Mouse (Mus musculus): ENCODE measurements at regions not wholly inside any gene's neighbourhood (a gene's known extent, or its start where the extent isn't known, plus 50 kb on each side); places are given as distances from the start of the nearest gene placed in this dataset.

- H3K9ac ChIP-seq: no peak overlapping the region
- H3K4me3 ChIP-seq: no peak overlapping the region
- 58% methylated on average over 5 of the region's 5 CpGs for WGBS
- ATAC-seq (ENCODE audit: insufficient number of reproducible peaks, insufficient read depth, low FRiP score, low TSS enrichment, low read depth): no peak
- H3K4me1 ChIP-seq: peaks cover 31% of the 10 kb centered on the region
- H3K27ac ChIP-seq: no peak overlapping the region
- H3K36me3 ChIP-seq: no peaks in the 10 kb centered on the region
- H3K4me2 ChIP-seq: no peak overlapping the region
- H3K9me3 ChIP-seq: no peaks in the 10 kb centered on the region
- peaks cover 5% of the 10 kb centered on the region; the same call in 1 of the 2 replicates for H3K27me3 ChIP-seq
Measured at GRCm38 (mm10) chr3:37979871-37980270, 255.6 kb upstream of the Gm5148 start.

DNA sequence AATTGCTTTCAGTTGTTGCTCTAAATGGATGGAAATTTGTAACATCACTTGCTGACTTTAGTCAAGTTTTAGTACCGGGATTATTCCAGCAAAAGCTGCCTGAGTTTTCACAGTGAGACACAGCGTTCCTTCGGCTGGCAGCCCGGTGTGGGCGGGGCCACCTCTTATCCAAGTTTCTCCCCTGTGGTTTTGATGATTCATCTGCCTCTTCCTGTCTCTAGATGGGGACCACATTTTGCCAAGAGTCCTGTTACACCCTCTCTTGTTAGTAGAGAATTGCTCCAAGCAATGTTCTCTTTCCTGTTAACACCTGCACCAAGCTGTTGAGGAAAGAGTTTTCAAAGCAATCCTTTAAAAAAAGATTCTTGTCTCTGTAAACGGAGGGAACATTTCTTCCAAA lies 254.2 kb upstream of the Gm5148 start:
- H3K27me3 ChIP-seq: peaks cover 5% of the 10 kb centered on the region; the same call in 1 of the 2 replicates
- no peak for ATAC-seq (ENCODE audit: insufficient number of reproducible peaks, insufficient read depth, low FRiP score, low TSS enrichment, low read depth)
- H3K9me3 ChIP-seq: no peaks in the 10 kb centered on the region
- H3K4me2 ChIP-seq: peak overlapping the region; percentile 26
- H3K4me3 ChIP-seq: no peak overlapping the region
- no peak overlapping the region for H3K9ac ChIP-seq
- peak overlapping the region; percentile 51; the same call in 1 of the 2 replicates for H3K27ac ChIP-seq
- H3K36me3 ChIP-seq: no peaks in the 10 kb centered on the region
- WGBS: 9% methylated on average over 6 of the region's 6 CpGs
- peaks cover 33% of the 10 kb centered on the region for H3K4me1 ChIP-seq

DNA sequence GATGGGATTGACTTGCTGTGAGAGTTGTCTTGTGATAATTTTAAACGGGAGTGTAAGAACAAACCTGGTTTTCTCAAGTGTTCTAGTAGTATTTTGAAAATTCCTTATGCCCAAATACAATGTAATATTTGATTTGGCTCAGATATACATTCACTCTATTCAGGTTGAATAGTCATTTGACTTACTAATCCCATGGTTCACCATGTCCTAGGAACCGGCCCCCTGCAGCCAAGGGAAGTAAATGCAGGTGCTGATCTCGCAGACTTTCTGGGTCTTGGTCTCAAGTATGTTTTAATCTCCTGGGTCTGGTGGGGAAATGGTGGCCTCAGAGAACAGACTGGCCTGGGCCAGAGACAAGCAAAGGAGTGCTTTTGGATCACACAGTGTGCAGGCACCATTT lies 253.2 kb upstream of the Gm5148 start:
- Histone ChIP-seq H3K4me1 (peaks cover 33% of the 10 kb centered on the region), H3K27ac (no peak overlapping the region), H3K4me3 (no peak overlapping the region), H3K9me3 (no peaks in the 10 kb centered on the region), H3K9ac (no peak overlapping the region), H3K36me3 (no peaks in the 10 kb centered on the region), H3K27me3 (peaks cover 5% of the 10 kb centered on the region; the same call in 1 of the 2 replicates), H3K4me2 (no peak overlapping the region)
- ATAC-seq (ENCODE audit: insufficient number of reproducible peaks, insufficient read depth, low FRiP score, low TSS enrichment, low read depth): no peak
- 51% methylated on average over 3 of the region's 3 CpGs for WGBS

GRCm38 (mm10) chr3:37976566-37976965 lies 252.3 kb upstream of the Gm5148 start:
- no peaks in the 10 kb centered on the region for H3K9me3 ChIP-seq
- ATAC-seq (ENCODE audit: insufficient number of reproducible peaks, insufficient read depth, low FRiP score, low TSS enrichment, low read depth): no peak
- peak overlapping the region; percentile 11; the same call in 1 of the 2 replicates for H3K4me3 ChIP-seq
- H3K4me2 ChIP-seq: peak overlapping the region; percentile 52
- H3K27ac ChIP-seq: peak overlapping the region; percentile 4; the same call in 1 of the 2 replicates
- WGBS: 18% methylated on average over 13 of the region's 13 CpGs
- H3K4me1 ChIP-seq: peaks cover 36% of the 10 kb centered on the region
- H3K9ac ChIP-seq: no peak overlapping the region
- no peaks in the 10 kb centered on the region for H3K36me3 ChIP-seq
- H3K27me3 ChIP-seq: peaks cover 5% of the 10 kb centered on the region; the same call in 1 of the 2 replicates

DNA sequence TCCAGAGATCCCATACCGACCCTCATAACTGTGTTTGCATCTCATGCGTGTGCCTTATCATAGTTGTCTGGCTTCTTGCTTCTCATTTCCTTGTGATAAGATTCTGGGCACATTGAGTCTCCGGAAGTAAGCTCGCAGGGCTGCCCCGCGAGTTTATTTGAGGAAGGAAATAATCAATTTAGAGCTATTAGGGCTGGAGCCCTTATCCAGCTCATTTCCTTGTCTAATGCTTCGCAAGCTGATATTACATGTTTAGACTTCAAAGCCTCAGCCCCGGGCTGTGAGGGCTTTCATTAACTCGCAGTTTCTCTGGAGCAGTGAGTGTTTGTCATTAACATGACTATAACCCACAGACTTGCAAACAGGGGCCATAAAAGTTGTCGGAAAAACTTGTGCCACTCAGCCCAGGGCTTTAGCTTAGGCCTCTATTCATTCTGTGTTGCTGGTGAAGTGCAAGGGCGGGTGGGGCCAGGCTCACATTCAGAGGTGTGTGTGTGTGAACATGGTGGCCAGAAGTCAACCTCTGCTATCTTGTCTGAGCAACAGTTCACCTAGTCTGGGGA lies 251.0 kb upstream of the Gm5148 start:
- no peaks in the 10 kb centered on the region for H3K9me3 ChIP-seq
- 19% methylated on average over 11 of the region's 11 CpGs for WGBS
- no peaks in the 10 kb centered on the region for H3K36me3 ChIP-seq
- H3K4me3 ChIP-seq: no peak overlapping the region
- no peak overlapping the region for H3K9ac ChIP-seq
- no peak overlapping the region for H3K27ac ChIP-seq
- H3K27me3 ChIP-seq: peaks cover 5% of the 10 kb centered on the region; the same call in 1 of the 2 replicates
- no peak overlapping the region for H3K4me2 ChIP-seq
- peaks cover 42% of the 10 kb centered on the region for H3K4me1 ChIP-seq
- no peak for ATAC-seq (ENCODE audit: insufficient number of reproducible peaks, insufficient read depth, low FRiP score, low TSS enrichment, low read depth)

DNA sequence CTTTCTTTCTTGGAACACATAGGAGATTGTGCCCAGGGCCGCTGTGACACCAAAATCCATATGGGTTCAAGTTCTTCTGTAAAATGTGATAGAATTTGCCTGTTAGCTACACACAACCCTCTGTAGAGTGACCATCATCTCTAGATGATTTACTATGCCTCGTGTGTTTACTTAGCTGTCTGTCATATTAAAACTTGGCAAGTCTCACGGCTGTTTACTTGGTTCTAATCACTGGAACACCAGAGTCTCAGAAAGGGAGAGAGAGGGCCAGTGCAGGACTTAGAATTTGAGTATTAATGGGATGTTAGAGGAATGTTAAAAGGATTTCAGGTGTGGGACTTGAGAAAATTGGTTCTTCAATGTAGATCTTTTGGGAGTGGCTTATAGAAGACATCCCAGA lies 248.6 kb upstream of the Gm5148 start:
- 76% methylated on average over 3 of the region's 3 CpGs for WGBS
- Histone ChIP-seq H3K9ac (no peak overlapping the region), H3K27me3 (peaks cover 5% of the 10 kb centered on the region; the same call in 1 of the 2 replicates), H3K4me2 (no peak overlapping the region), H3K4me1 (peaks cover 34% of the 10 kb centered on the region), H3K36me3 (no peaks in the 10 kb centered on the region), H3K4me3 (no peak overlapping the region), H3K27ac (no peak overlapping the region), H3K9me3 (no peaks in the 10 kb centered on the region)
- no peak for ATAC-seq (ENCODE audit: insufficient number of reproducible peaks, insufficient read depth, low FRiP score, low TSS enrichment, low read depth)

DNA sequence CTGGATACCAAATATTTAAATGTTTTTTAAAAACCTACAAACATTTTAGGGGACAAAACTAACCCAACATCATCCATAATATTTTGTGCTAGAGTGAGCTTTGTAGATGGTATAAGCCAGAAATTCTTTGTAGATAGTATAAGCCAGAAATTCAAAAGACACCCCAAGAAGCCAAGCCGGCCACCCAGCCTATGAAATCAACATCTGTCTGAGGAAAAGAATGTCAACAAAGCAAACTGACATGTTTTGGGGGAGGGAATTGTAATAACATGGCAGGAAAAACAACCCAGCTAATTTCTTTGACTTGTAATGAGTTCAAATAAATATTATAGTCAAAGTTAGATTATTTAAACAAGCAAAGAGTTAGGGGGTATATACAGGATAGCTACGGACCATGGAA lies 246.9 kb upstream of the Gm5148 start:
- Histone ChIP-seq H3K27me3 (peaks cover 5% of the 10 kb centered on the region; the same call in 1 of the 2 replicates), H3K36me3 (no peaks in the 10 kb centered on the region), H3K27ac (no peak overlapping the region), H3K4me3 (no peak overlapping the region), H3K4me2 (no peak overlapping the region), H3K9ac (no peak overlapping the region), H3K9me3 (no peaks in the 10 kb centered on the region), H3K4me1 (peaks cover 22% of the 10 kb centered on the region)
- no peak for ATAC-seq (ENCODE audit: insufficient number of reproducible peaks, insufficient read depth, low FRiP score, low TSS enrichment, low read depth)
- 33% methylated on average over 2 of the region's 2 CpGs for WGBS

- no peaks in the 10 kb centered on the region for H3K36me3 ChIP-seq
- ATAC-seq (ENCODE audit: insufficient number of reproducible peaks, insufficient read depth, low FRiP score, low TSS enrichment, low read depth): no peak
- peaks cover 9% of the 10 kb centered on the region; the same call in 1 of the 2 replicates for H3K4me1 ChIP-seq
- H3K9ac ChIP-seq: no peak overlapping the region
- H3K27ac ChIP-seq: no peak overlapping the region
- no peak overlapping the region for H3K4me3 ChIP-seq
- H3K27me3 ChIP-seq: no peaks in the 10 kb centered on the region
- H3K9me3 ChIP-seq: no peaks in the 10 kb centered on the region
- H3K4me2 ChIP-seq: no peak overlapping the region
Measured at GRCm38 (mm10) chr3:37968654-37969053, 244.4 kb upstream of the Gm5148 start.

DNA sequence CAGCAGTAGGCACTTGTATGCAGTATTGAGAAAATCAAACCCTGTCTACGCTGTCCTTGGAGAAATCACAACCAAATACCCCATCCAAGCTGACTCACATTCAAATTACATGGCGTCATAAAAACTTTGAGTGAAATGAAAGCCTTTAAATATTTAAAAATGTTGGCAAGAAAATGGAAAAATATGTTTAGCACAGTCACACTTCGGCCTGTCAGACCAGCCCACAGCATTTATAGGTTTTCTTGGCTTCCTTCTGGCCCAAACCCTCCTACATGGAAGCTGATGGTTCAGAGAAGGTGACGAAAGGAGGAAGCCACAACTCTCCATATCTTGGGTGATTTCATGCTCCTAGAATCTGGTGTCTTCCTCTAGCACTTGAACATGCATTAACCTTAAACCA lies 240.9 kb upstream of the Gm5148 start:
- H3K36me3 ChIP-seq: no peaks in the 10 kb centered on the region
- H3K9me3 ChIP-seq: no peaks in the 10 kb centered on the region
- H3K27me3 ChIP-seq: no peaks in the 10 kb centered on the region
- no peak overlapping the region for H3K9ac ChIP-seq
- H3K4me1 ChIP-seq: no peaks in the 10 kb centered on the region
- no peak overlapping the region for H3K27ac ChIP-seq
- H3K4me3 ChIP-seq: no peak overlapping the region
- WGBS: 83% methylated on average over 4 of the region's 4 CpGs
- ATAC-seq (ENCODE audit: insufficient number of reproducible peaks, insufficient read depth, low FRiP score, low TSS enrichment, low read depth): no peak
- no peak overlapping the region for H3K4me2 ChIP-seq

DNA sequence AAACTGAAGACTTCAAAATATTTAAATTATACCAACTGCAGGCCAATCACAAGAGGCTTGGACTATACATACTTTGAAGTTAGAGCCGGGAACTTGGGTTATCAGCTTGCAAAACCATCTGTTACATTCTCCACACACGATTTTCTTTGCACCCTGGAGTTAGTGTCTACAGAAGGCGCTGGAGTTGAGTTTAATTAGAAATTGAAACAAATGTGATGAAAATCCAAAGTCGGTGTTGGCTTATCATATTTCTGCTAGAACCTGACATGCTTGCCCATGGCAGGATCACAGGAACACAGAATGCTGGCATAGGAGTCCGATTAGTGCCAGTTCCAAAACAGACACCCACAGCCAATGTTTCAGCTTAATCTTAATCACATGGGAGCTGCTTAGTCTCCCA lies 239.8 kb upstream of the Gm5148 start:
- Histone ChIP-seq H3K9me3 (no peaks in the 10 kb centered on the region), H3K4me2 (no peak overlapping the region), H3K27ac (no peak overlapping the region), H3K36me3 (no peaks in the 10 kb centered on the region), H3K9ac (no peak overlapping the region), H3K27me3 (no peaks in the 10 kb centered on the region), H3K4me3 (no peak overlapping the region), H3K4me1 (no peaks in the 10 kb centered on the region)
- ATAC-seq (ENCODE audit: insufficient number of reproducible peaks, insufficient read depth, low FRiP score, low TSS enrichment, low read depth): no peak
- WGBS: 66% methylated on average over 5 of the region's 5 CpGs

DNA sequence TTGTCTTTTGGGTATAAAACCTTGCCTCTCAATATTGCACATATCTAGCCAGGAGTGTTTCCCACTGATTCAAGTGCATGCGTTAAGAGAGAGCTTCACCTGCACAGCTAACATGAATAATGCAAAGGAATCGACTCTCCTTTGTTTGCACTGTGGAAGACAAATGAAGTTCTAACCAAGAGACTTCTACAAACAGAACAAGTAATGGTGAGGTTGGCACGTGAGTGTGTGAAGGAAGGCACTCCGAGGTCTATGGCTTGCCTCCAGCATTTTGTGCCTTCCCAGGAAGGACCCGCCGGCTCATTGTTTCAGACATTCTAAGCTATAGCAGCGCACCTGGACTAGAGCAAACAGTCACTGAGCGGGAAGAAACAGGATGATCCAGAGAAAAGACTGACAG lies 238.5 kb upstream of the Gm5148 start:
- no peak overlapping the region for H3K27ac ChIP-seq
- no peak overlapping the region for H3K9ac ChIP-seq
- H3K36me3 ChIP-seq: no peaks in the 10 kb centered on the region
- 80% methylated on average over 8 of the region's 8 CpGs for WGBS
- H3K9me3 ChIP-seq: no peaks in the 10 kb centered on the region
- no peak for ATAC-seq (ENCODE audit: insufficient number of reproducible peaks, insufficient read depth, low FRiP score, low TSS enrichment, low read depth)
- H3K4me1 ChIP-seq: peaks cover 5% of the 10 kb centered on the region; the same call in 1 of the 2 replicates
- H3K27me3 ChIP-seq: no peaks in the 10 kb centered on the region
- H3K4me2 ChIP-seq: no peak overlapping the region
- H3K4me3 ChIP-seq: no peak overlapping the region

DNA sequence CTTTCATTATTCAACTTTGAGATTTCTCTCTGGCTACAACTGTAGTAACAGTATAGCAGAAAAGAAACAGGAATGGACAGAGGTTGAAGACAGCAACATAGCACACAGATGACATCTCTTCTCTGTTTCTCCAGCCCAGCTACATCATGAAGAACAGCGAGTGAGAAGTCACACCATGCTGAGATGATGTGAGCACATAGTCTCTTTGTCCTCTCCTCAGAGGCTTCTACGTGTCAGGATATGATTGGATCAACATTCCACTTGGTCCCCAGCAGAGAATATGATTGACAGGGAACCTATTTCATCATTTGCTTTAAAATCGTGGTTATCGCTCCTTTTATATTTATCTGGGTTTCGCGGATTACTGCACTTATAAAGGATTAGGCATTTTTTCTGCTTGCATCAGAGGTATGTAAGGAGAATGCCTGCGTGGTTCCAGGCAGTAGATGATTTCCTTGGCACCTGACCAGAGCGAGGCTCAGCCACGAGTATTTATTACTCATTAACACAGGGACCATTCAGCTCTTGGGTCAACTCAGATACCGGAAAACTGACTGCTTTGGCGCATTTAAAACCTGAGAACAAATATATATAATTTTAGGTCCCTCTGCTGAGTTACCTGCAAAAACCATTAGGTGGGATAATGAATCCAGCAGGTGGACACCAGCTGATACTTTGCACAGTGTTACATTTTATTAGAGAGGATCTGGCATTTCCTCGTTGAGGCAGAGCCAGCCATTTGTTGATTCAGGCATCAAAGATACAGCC lies 237.9 kb upstream of the Gm5148 start:
- no peak overlapping the region for H3K4me3 ChIP-seq
- H3K9me3 ChIP-seq: no peaks in the 10 kb centered on the region
- H3K4me1 ChIP-seq: peaks cover 5% of the 10 kb centered on the region; the same call in 1 of the 2 replicates
- no peaks in the 10 kb centered on the region for H3K36me3 ChIP-seq
- H3K4me2 ChIP-seq: no peak overlapping the region
- H3K9ac ChIP-seq: no peak overlapping the region
- WGBS: 63% methylated on average over 12 of the region's 12 CpGs
- no peaks in the 10 kb centered on the region for H3K27me3 ChIP-seq
- no peak overlapping the region for H3K27ac ChIP-seq
- no peak for ATAC-seq (ENCODE audit: insufficient number of reproducible peaks, insufficient read depth, low FRiP score, low TSS enrichment, low read depth)
